Mouse (Mus musculus) urinary bladder, adult 18-20 months (tissue): Measurements from ENCODE around the gene Gzmd.

ENCODE experiments used
- DNase-seq, 2 experiments: peaks; one replicate each; pipeline ENCODE4 v3.0.0; 2022; ENCODE audit warnings: low spot score in 2 of 2, mixed read lengths in 2 of 2

Gene Gzmd

GRCm38 (mm10) chr14:56082016-56082415 lies 50.4 kb downstream of the Gzmd start:
- DNase-seq, result no peak
